In genomic region chr1:193558122-193558521, GRCm38 (mm10) we compare ENCODE assay signal across 18 mouse cellular contexts.
A peak's percentile ranks its signal among the peaks of the same experiment; 100 is the strongest.
DNase-seq lines count a peak whose midpoint lies in the region; ATAC-seq and TF ChIP-seq lines count a peak whose summit lies in the region.
"Had no signal": no experiment of that assay in that cellular context is flagged by ENCODE, and none has a peak within 500 bp of the region (broad histone marks: within the 10 kb centered on the region; RNA-seq: fewer than 3 reads in every experiment).

No protein-coding gene starts in this region.

- 5% methylated on average over 4 of the region's 4 CpGs for WGBS in limb, embryonic 11.5 days
- 31% methylated on average over 4 of the region's 4 CpGs for WGBS in hindbrain, embryonic 16.5 days

- no peak for ATAC-seq in limb, embryonic 11.5 days (ENCODE audit: insufficient number of reproducible peaks, low FRiP score, low TSS enrichment, low read depth)
- ATAC-seq in hindbrain, embryonic 16.5 days, result no peak
- ATAC-seq: forebrain, embryonic 15.5 days had no signal

- H3K4me1 ChIP-seq in MEL (ENCODE audit: control insufficient read depth in 1 of 2, insufficient read depth in 2 of 2, low read length in 2 of 2), result peaks cover 4 to 6% of the 10 kb centered on the region in 2 experiments
- H3K4me1 ChIP-seq in limb, embryonic 11.5 days (ENCODE audit: control insufficient read depth, insufficient read depth, low read length), result peaks cover 7% of the 10 kb centered on the region; the same call in 1 of the 2 replicates
- H3K4me1 ChIP-seq in hindbrain, embryonic 16.5 days (ENCODE audit: control insufficient read depth, insufficient read depth, low read depth, low read length), result no peaks in the 10 kb centered on the region
- H3K4me1 ChIP-seq: forebrain, embryonic 15.5 days; hindbrain, embryonic 12.5 days had no signal

- TF ChIP-seq CTCF in MEL (IDR thresholded peaks at IDR 0.05 in 2 of 3, conservative IDR thresholded peaks at IDR 0.05 in 1 of 3; ENCODE audit: control insufficient read depth in 1 of 3, insufficient read depth in 1 of 3, low read depth in 2 of 3, low read length in 3 of 3, poor library complexity in 1 of 3, severe bottlenecking in 1 of 3), result no peak

- H3K9me3 ChIP-seq in MEL (replicated peaks; ENCODE audit: insufficient read depth, low read length), result no peaks in the 10 kb centered on the region
- no peaks in the 10 kb centered on the region for H3K9me3 ChIP-seq in limb, embryonic 11.5 days (ENCODE audit: control insufficient read depth, low read length)
- H3K9me3 ChIP-seq in hindbrain, embryonic 16.5 days (ENCODE audit: control insufficient read depth, low read length), result no peaks in the 10 kb centered on the region
- H3K9me3 ChIP-seq: forebrain, embryonic 15.5 days; G1E; heart, embryonic 10.5 days; hindbrain, embryonic 12.5 days; midbrain, embryonic 12.5 days had no signal

- peak; percentile 60 to 85; a peak in 3 of 4 replicates for TF ChIP-seq EP300 in MEL (IDR thresholded peaks at IDR 0.05; ENCODE audit: low read depth in 1 of 2, low read length in 2 of 2)

- intact Hi-C loops in heart, postnatal 36 days (cut with DNase I), result no loop called here

- no peak for TF ChIP-seq POLR2A in MEL (IDR thresholded peaks at IDR 0.05; ENCODE audit: control insufficient read depth in 1 of 2, insufficient read depth in 1 of 2, low read depth in 1 of 2, low read length in 2 of 2, poor library complexity in 1 of 2)

- H3K36me3 ChIP-seq in MEL (ENCODE audit: control insufficient read depth in 1 of 2, insufficient read depth in 2 of 2, low read length in 2 of 2), result peaks cover 0 to 11% of the 10 kb centered on the region in 2 experiments; a peak in 2 of 4 replicates
- no peaks in the 10 kb centered on the region for H3K36me3 ChIP-seq in limb, embryonic 11.5 days (ENCODE audit: control insufficient read depth, insufficient read depth, low read length)
- no peaks in the 10 kb centered on the region for H3K36me3 ChIP-seq in hindbrain, embryonic 16.5 days (ENCODE audit: control insufficient read depth, insufficient read depth, low read length)
- H3K36me3 ChIP-seq: forebrain, embryonic 15.5 days; G1E; heart, embryonic 10.5 days; hindbrain, embryonic 12.5 days; midbrain, embryonic 12.5 days had no signal

- peak; percentile 36 for DNase-seq in heart, adult 11 months
- no peak for DNase-seq in heart, postnatal 36 days
- peak; percentile 66 for DNase-seq in MEL (ENCODE audit: low read depth, low spot score)
- DNase-seq in embryo, embryonic 10.5 days (ENCODE audit: low spot score), result peak; percentile 46
- peak; percentile 51 for DNase-seq in limb, embryonic 11.5 days (ENCODE audit: low spot score)
- no peak for DNase-seq in frontal cortex, postnatal 10 days (ENCODE audit: low spot score in 2 of 2)
- no peak for DNase-seq in left cerebral cortex, adult 8-10 months (ENCODE audit: low spot score in 2 of 2)
- DNase-seq: adrenal gland, adult 8-10 months; cerebellum, adult 9-11 months; gastrocnemius, postnatal 25 days; kidney, postnatal 4 days; thymus, adult 2 months had no signal

- H3K27ac ChIP-seq in MEL (ENCODE audit: control insufficient read depth, low read depth, low read length), result no peak overlapping the region; the same call in 1 of the 2 replicates
- H3K27ac ChIP-seq in limb, embryonic 11.5 days (replicated peaks; ENCODE audit: low read depth, low read length), result no peak overlapping the region
- H3K27ac ChIP-seq in hindbrain, embryonic 16.5 days (ENCODE audit: low read depth, low read length), result no peak overlapping the region
- H3K27ac ChIP-seq: forebrain, embryonic 15.5 days; heart, embryonic 10.5 days; hindbrain, embryonic 12.5 days; midbrain, embryonic 12.5 days had no signal

- TF ChIP-seq RAD21 in MEL (IDR thresholded peaks at IDR 0.05; ENCODE audit: low read depth, low read length), result no peak

- H3K4me3 ChIP-seq in MEL (ENCODE audit: control insufficient read depth in 1 of 2, insufficient read depth in 1 of 2, low read depth in 2 of 2, low read length in 2 of 2), result no peak overlapping the region
- no peak overlapping the region for H3K4me3 ChIP-seq in limb, embryonic 11.5 days (ENCODE audit: low read depth, low read length)
- H3K4me3 ChIP-seq in hindbrain, embryonic 16.5 days (ENCODE audit: low read length), result no peak overlapping the region
- H3K4me3 ChIP-seq: forebrain, embryonic 15.5 days; heart, embryonic 10.5 days; hindbrain, embryonic 12.5 days; midbrain, embryonic 12.5 days had no signal

- no peaks in the 10 kb centered on the region; a peak in 1 of 4 replicates for H3K27me3 ChIP-seq in MEL (ENCODE audit: control insufficient read depth in 1 of 2, insufficient read depth in 2 of 2, low read length in 2 of 2)
- H3K27me3 ChIP-seq in limb, embryonic 11.5 days (ENCODE audit: control insufficient read depth, insufficient read depth, low read length), result no peaks in the 10 kb centered on the region
- no peaks in the 10 kb centered on the region for H3K27me3 ChIP-seq in hindbrain, embryonic 16.5 days (replicated peaks; ENCODE audit: control insufficient read depth, insufficient read depth, low read length)
- H3K27me3 ChIP-seq: forebrain, embryonic 15.5 days; hindbrain, embryonic 12.5 days; midbrain, embryonic 12.5 days had no signal

- no peaks in the 10 kb centered on the region for H3K79me2 ChIP-seq in MEL (ENCODE audit: control insufficient read depth, insufficient read depth, low read length, poor library complexity)

- H3K9ac ChIP-seq in MEL (ENCODE audit: control insufficient read depth, low read depth, low read length, poor library complexity, severe bottlenecking), result no peak overlapping the region
- no peak overlapping the region for H3K9ac ChIP-seq in limb, embryonic 11.5 days (ENCODE audit: low read length)
- H3K9ac ChIP-seq in hindbrain, embryonic 16.5 days (ENCODE audit: low read depth, low read length), result no peak overlapping the region
- H3K9ac ChIP-seq: forebrain, embryonic 15.5 days; hindbrain, embryonic 12.5 days; midbrain, embryonic 12.5 days had no signal

- no peak overlapping the region for H3K4me2 ChIP-seq in limb, embryonic 11.5 days (ENCODE audit: low read depth, severe bottlenecking)
- no peak overlapping the region for H3K4me2 ChIP-seq in hindbrain, embryonic 16.5 days (ENCODE audit: low read length)
- H3K4me2 ChIP-seq: forebrain, embryonic 15.5 days; hindbrain, embryonic 12.5 days; midbrain, embryonic 12.5 days had no signal

TF ChIP-seq in MEL, 35 proteins besides CTCF, POLR2A, EP300 and RAD21:
- TF ChIP-seq KAT2A (conservative IDR thresholded peaks at IDR 0.05; ENCODE audit: low read depth, low read length) (no peak), CHD1 (IDR thresholded peaks at IDR 0.05; ENCODE audit: low read depth, low read length) (no peak), ZNF384 (IDR thresholded peaks at IDR 0.05; ENCODE audit: low read depth, low read length) (no peak), MYC (IDR thresholded peaks at IDR 0.05; ENCODE audit: low read depth, low read length) (no peak), UBTF (IDR thresholded peaks at IDR 0.05; ENCODE audit: borderline replicate concordance, insufficient read depth, low read depth, low read length) (no peak), RCOR1 (IDR thresholded peaks at IDR 0.05; ENCODE audit: low read depth, low read length) (peak; percentile 68), HCFC1 (IDR thresholded peaks at IDR 0.05; ENCODE audit: low read depth, low read length) (no peak), GATA1 (IDR thresholded peaks at IDR 0.05; ENCODE audit: low read depth, low read length) (peak; percentile 71), MAZ (IDR thresholded peaks at IDR 0.05; ENCODE audit: low read depth, low read length) (no peak; the same call in 1 of the 2 replicates), MEF2A (IDR thresholded peaks at IDR 0.05; ENCODE audit: extremely low read depth, insufficient replicate concordance, low read depth, low read length, poor library complexity, severe bottlenecking) (no peak), ETS1 (IDR thresholded peaks at IDR 0.05; ENCODE audit: low read depth, low read length) (peak; percentile 50; the same call in 1 of the 2 replicates), MAFK (IDR thresholded peaks at IDR 0.05; ENCODE audit: borderline replicate concordance, low read depth, low read length) (no peak), NRF1 (IDR thresholded peaks at IDR 0.05; ENCODE audit: insufficient read depth, low read depth, low read length, poor library complexity, severe bottlenecking) (no peak), TBP (IDR thresholded peaks at IDR 0.05; ENCODE audit: low read depth, low read length) (peak; percentile 63; the same call in 1 of the 2 replicates), POLR2AphosphoS2 (IDR thresholded peaks at IDR 0.05; ENCODE audit: low read length) (no peak), MYB (IDR thresholded peaks at IDR 0.05; ENCODE audit: low read depth, low read length) (no peak), JUND (IDR thresholded peaks at IDR 0.05; ENCODE audit: low read depth, low read length) (no peak), TCF12 (IDR thresholded peaks at IDR 0.05; ENCODE audit: low read depth, low read length) (peak; percentile 55; the same call in 1 of the 2 replicates), BHLHE40 (IDR thresholded peaks at IDR 0.05; ENCODE audit: borderline replicate concordance, low read depth, low read length) (no peak)

Comparison
In these comparisons a context has a peak if more than half of its experiments do, and no peak if none do; other contexts are left out.
1. DNase-seq: peak in heart, adult 11 months (single experiment), MEL (single experiment), embryo, embryonic 10.5 days (single experiment) and limb, embryonic 11.5 days (single experiment); none in heart, postnatal 36 days (0 of 2), frontal cortex, postnatal 10 days (0 of 2) and left cerebral cortex, adult 8-10 months (0 of 2).